Mouse (Mus musculus) layer of hippocampus, postnatal 14 days (tissue): ENCODE results near the gene Cdipt. TPM values are rescaled to one million over a fixed set of nuclear protein-coding genes. Genes with fewer than 3 reads are reported as not detected.

Experiments
- DNase-seq, 2 experiments: peaks; one replicate each; pipeline ENCODE4 v3.0.0; 2021 to 2022; ENCODE audit warnings: low spot score in 2 of 2, mixed read lengths in 1 of 2
- total RNA-seq, 2 experiments: library from RNA; stranded (reverse); gene quantifications; 2 replicates each; pipeline ENCODE4 v1.2.3; 2021

Cdipt gene
- total RNA-seq, 2 experiments from 2014 or later, result 159 to 165 TPM

GRCm38 (mm10) chr7:126975493-126975892 lies 221 bp upstream of the Cdipt start:
- DNase-seq, result no peak

GRCm38 (mm10) chr7:126975950-126976866 lies 494 bp downstream of the Cdipt start, which contains the start of gene Cdiptos:
Gene Cdiptos, minus strand, starts transcription at chr7:126976098.
- peak; percentile 96 for DNase-seq

- DNase-seq, result no peak
Measured at GRCm38 (mm10) chr7:126976878-126977459, 1.3 kb downstream of the Cdipt start.

- no peak for DNase-seq
Measured at GRCm38 (mm10) chr7:126978841-126979240, 3.1 kb downstream of the Cdipt start.

- no peak for DNase-seq
Measured at GRCm38 (mm10) chr7:126981601-126982000, 5.9 kb downstream of the Cdipt start.

- DNase-seq, result no peak
Measured at GRCm38 (mm10) chr7:126982054-126982453, 6.3 kb downstream of the Cdipt start.

- DNase-seq, result no peak
Measured at GRCm38 (mm10) chr7:126983113-126983512, 7.4 kb downstream of the Cdipt start.

GRCm38 (mm10) chr7:126984667-126985444 lies 9.1 kb downstream of the Cdipt start:
- DNase-seq, result no peak

- DNase-seq, result peak; percentile 26 to 43
Measured at GRCm38 (mm10) chr7:126986319-126986718, 10.6 kb downstream of the Cdipt start.

GRCm38 (mm10) chr7:126988816-126989215 lies 13.1 kb downstream of the Cdipt start:
- no peak for DNase-seq

GRCm38 (mm10) chr7:126996449-126996848 lies 20.7 kb downstream of the Cdipt start:
- no peak for DNase-seq

GRCm38 (mm10) chr7:126999568-126999967 lies 23.9 kb downstream of the Cdipt start:
- DNase-seq, result no peak

- DNase-seq, result no peak
Measured at GRCm38 (mm10) chr7:127003620-127004019, 27.9 kb downstream of the Cdipt start.

- DNase-seq, result no peak
Measured at GRCm38 (mm10) chr7:127004122-127004875, 28.6 kb downstream of the Cdipt start.

- DNase-seq, result no peak
Measured at GRCm38 (mm10) chr7:127007313-127008024, 31.8 kb downstream of the Cdipt start.

GRCm38 (mm10) chr7:127008239-127009019 lies 32.7 kb downstream of the Cdipt start:
- DNase-seq, result peak; percentile 75 to 80

GRCm38 (mm10) chr7:127009307-127010085 lies 33.8 kb downstream of the Cdipt start:
- no peak for DNase-seq

- no peak for DNase-seq
Measured at GRCm38 (mm10) chr7:127011051-127011450, 35.3 kb downstream of the Cdipt start.

- no peak for DNase-seq
Measured at GRCm38 (mm10) chr7:127011717-127012116, 36.0 kb downstream of the Cdipt start.
